Mouse (Mus musculus) left cerebral cortex, postnatal 14 days (tissue): ENCODE results near the gene Supt3. TPM values are rescaled to one million over a fixed set of nuclear protein-coding genes. Genes with fewer than 3 reads are reported as not detected.
A peak's percentile ranks its signal among the peaks of the same experiment; 100 is the strongest.

ENCODE experiments used
- DNase-seq, 2 experiments: peaks; one replicate each; pipeline ENCODE4 v3.0.0; 2021 to 2022; ENCODE audit warnings: low spot score in 2 of 2, mixed read lengths in 1 of 2
- intact Hi-C: fragments of 180-260 bp; cut with DNase I; formaldehyde crosslinking; loops from one replicate; pipeline ENCODE4 v1.15.1; 2025
- total RNA-seq, 2 experiments: library from RNA; stranded (reverse); gene quantifications; 2 replicates each; pipeline ENCODE4 v1.2.3; 2021

The Supt3 gene
- total RNA-seq, 2 experiments from 2014 or later, result 12.6 to 13.6 TPM

DNA sequence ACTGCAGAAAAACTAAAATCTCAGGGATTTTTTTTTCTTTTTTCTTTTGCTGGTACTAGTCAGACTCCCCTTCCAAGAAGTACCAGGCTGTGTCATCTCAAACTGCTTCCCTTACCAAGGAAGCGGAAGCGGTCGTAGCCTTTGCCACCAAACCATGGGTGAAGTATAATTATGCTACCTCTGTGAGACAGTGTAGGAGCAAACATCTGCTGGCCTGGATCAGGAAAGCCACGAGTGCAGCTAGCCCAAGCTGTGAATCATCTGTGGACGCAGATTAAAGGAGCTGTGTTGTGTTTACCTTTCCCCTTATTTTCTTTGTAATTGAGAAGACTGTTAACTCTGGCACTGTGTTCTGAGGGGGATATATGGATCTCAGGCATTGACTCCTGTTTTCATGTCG is 255.3 kb downstream of the Supt3 start:
- intact Hi-C loops, result no loop called here
- no peak for DNase-seq

DNA sequence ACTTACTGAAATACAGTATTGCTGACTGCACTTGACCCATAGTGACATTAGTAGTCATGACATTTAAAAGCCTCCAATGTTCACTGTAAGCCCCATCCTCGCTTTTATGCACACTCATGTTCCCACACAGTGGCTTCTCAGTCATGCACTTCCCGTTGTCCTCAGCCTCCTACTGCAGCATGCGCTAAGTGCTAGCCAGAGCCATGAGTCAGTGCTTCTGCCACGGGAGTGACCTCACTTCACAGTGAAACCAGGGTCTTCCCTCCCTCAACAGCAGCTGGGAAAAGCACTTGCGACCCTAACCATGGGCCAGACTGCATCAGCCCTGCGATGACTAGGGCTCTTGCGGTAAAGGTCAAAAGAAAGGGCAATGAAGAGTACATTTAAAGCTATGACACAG is 256.7 kb downstream of the Supt3 start:
- intact Hi-C loops, result no loop called here
- DNase-seq, result no peak

DNA sequence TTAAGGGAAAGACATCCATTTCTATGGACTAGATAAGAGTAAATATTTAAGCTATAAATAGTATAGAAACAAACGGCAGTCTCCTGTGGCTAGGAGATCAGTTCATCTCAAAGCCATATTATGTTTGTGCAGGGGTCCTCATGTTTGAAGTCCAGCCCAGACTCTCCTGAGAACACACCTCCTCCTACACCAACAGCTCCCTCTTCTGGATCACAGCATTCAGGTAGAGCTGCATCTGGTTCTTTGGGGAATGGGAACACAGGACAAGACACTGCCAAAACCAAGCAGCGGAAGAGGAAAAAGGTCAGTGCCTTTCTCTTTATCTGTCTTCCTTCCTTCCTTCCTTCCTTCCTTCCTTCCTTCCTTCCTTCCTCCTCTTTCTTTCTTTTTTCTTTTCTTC is 264.1 kb downstream of the Supt3 start:
- no peak for DNase-seq
- intact Hi-C loops, result no loop called here

DNA sequence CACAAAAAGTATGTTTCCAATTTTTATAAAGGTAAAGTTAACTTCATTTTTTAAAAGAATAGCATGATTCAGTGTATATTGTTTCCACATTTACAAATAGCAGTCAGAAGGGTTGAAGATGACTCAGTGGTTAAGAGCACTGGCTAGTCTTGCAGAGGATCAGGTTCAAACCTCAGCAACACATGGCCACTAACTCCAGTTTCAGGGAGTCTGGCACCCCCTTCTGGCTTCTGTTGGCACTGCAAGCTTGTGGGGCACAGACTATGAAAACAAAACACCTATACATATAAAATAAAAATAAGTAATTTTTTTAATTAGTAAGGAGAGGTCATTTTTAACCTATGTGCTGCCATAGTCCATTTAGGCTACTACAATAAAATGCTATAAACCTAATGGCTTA is 268.9 kb downstream of the Supt3 start:
- intact Hi-C loops, result no loop called here
- no peak for DNase-seq

DNA sequence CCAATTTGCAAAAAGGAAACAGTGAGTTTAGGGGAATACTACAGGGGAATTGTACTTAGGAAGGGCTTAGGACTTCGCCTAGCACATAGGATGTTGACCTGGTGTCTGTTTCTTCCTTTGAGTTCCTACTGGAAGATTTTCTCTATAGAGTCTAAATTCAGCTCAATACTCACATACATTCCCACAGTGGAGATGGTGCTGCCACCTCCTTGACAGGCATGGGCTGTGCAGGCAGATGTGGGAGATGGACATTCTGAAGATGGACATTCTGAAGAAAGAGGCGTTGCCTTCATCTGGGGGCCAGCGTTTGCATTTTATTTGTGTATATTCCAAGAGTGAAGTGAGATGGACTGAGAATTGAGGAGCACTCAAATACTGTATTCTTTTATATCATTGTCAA is 269.6 kb downstream of the Supt3 start:
- intact Hi-C loops, result no loop called here
- DNase-seq, result no peak

DNA sequence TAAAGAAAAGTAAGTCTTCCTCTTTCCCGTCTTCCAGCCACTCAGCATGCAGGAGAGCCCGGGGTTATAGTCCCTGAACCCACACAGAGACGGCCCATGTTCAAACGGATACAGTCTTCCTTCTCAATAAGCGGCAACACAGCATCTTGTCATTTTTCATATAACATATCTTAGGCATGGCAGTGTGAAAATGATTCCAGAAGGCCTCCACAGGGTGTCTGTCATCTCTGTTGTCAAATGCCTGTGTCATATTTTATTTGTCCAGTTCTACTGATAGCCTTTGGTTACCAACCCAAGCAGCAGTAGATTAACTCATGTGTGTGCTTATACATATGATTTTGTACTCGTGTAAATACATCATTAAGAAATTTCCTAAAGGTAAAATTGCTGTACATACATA is 270.3 kb downstream of the Supt3 start:
- DNase-seq, result no peak
- intact Hi-C loops, result no loop called here

DNA sequence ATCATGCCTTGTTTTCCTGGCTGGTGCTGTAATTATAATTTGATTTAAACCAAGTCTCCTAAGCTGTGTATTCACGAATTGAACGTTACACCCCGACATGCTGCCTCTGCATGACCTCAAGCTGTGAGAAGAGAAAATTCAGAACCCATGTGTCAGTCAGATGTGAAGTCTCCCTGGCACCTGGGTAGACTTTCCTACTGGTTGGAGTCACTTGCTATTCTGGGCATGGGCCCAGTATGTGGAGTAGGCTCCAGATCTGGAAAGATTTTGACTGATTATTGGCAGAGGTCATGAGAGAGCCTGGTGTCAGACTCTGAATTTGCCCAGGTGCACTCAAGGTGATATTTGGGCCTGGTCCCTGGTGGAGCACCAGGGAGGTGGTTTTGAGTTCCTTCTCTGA is 275.0 kb downstream of the Supt3 start:
- intact Hi-C loops, result no loop called here
- no peak for DNase-seq

DNA sequence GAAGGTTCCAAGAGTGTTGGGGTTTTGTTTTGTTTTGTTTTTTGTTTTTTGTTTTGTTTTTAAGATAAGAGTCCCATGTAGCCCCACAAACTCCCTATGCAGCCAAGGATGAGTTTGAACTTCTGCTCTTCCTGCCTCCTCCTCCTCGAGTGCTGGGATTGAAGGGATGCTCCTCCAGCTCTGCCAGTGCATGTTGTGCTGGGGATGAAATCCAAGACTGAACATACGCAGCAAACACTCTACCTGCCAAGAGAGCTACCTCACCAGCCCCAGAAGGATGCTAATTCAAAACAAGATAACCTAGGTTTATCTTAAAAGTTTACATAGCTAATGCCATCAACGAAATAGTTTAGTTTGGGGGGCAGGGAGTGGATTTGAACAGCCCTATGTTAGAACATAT is 276.4 kb downstream of the Supt3 start:
- intact Hi-C loops, result no loop called here
- no peak for DNase-seq

DNA sequence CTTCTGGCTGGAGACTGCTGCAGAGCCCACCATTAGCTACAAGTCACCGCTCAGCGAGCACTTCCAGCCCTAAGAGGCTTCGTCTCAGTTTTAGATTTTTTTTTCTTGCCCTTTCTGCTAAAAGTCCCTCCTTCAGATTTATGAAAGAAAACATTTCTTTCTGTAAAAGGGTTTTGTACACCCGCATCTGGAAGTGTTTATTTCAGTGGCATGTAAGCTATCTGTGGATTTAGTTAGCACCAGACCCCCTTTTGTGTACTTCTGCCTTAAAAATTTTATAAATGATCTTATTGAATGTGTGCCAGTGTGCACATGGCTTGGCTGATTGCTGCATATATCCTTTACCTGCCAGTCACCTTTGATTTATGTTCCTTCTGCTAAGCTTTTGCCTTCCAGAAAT is 277.6 kb downstream of the Supt3 start:
- DNase-seq, result no peak
- intact Hi-C loops, result no loop called here

DNA sequence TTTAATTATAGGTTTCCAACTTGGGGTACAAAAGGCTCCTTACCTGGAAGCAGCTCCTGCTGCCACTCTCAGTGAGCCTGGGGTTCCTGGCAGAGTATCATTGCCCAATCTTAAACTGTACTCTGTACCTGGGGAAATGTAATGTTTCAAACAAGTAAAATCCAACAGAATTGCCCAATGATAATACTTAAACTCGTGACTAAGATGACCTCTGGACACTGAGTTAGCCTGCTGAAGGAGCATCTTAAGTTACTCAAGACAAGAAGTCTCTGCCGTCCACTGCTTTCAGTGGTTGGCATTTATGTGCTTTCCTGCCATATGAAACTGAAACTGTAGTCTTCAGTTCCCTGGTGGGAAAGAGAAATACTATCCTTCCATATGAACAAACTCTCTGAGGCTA is 279.9 kb downstream of the Supt3 start:
- intact Hi-C loops, result no loop called here
- no peak for DNase-seq

DNA sequence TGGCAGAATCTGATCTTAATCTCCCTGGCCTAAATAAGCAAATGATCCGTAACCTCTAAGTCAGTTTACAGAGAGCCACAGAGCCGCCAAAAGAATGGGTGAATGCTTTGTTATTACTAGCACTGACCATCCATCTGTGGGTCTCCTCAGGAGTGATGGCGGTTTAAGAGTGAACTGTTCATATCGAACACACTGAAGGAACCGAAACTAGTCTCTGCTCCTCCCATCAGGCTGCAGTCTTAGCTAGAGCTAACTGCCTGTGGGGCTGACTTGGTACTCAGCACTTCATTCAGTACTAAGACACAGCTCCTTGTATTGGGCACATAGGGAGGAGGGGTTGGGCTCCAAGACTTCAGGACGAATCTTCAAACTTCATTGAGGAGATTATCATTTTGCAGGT is 280.8 kb downstream of the Supt3 start:
- intact Hi-C loops, result no loop called here
- DNase-seq, result no peak

DNA sequence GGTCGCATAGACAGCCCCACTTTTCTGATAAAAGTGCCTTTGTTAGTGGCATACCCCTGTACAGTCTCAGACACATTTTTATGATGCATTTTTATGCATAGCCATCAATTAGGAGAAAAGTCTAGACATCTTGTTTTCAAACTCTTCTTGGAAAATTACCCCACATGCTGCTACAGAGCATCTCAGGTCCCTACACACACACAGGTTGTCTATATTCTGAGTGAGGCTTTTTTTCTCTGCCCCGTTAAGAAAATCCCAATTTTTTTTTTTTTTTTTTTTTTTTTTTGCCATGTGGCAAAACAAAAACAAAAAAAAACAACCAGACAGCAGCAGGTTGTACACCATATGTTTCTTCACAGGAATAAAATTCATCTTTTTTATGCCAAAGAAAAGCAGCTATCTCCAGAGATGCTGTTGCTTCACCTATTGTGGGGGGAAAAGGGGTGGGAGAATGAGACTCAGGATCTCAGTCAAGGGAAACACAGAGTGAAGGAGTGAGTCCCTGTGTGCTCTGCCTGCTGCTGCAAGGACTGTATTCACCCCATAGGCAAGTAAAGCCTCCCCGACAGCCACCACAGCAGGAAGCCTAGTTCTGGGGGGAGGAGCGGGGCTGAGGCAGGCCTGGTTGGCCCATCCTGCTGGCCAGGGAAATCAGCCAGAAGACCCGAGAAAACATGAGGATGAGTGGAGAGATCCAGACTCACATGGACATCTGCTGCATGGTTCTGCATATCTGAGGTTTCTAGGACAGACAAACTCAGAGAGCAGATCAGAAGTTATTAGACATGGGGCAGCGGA is 281.8 kb downstream of the Supt3 start:
- no peak for DNase-seq
- intact Hi-C loops, result no loop called here

DNA sequence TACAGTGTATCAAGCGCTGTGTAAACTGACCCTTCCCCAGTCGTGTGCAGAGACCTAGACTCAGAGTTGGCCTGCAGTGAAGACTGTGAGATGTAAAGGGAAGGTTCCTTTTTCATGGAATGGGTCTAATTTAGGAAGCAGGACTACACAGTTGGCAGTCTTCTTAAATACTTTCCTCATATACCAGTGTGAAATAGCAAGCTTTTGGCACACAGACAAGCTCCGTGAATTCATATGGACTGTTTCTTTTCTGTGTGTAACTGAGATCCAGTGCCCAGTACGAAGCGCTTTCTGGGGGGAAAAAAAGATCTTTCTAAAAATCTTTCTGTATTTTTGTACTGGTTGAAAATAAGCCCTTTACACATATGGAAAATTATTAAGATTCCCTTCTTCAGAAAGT is 286.8 kb downstream of the Supt3 start:
- intact Hi-C loops, result no loop called here
- peak; percentile 39 to 60 for DNase-seq

DNA sequence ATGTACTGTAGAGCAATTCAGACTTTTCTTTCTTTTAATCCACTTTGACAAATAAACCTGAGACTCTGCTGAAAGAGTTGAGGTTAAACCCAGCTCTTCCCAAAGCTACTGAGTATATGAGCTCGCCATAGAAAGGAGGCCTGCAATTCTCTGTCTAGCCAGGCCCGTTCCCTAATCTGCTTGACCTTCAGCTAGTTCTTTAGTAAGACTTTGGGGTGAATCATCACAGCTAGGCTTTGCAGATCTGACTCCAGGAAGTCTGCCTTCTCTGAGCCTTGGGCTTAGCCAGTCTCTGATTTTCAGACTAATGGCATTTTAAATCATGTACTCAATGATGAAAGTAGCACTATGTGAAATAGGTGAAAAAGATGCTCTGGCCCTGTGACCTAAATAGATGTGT is 288.5 kb downstream of the Supt3 start:
- DNase-seq, result no peak
- intact Hi-C loops, result no loop called here

DNA sequence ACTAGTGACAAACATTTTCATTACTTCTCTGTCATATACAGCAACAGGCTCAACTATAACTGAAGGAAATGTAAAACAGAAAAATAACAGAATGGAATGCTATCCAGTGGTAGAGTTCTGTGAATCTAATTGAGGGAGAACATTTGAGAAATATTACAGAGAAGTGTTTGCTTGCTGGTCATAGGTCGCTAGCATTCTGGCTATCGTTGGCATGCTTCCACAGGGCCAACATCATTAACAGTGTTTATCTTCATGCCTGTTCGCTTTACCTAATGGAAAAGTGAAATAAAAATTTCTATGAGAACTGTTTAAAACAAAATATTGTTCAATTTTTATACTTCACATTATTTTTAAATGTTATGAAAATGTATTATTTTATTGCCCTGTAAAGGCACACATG is 290.5 kb downstream of the Supt3 start:
- intact Hi-C loops, result no loop called here
- DNase-seq, result no peak

DNA sequence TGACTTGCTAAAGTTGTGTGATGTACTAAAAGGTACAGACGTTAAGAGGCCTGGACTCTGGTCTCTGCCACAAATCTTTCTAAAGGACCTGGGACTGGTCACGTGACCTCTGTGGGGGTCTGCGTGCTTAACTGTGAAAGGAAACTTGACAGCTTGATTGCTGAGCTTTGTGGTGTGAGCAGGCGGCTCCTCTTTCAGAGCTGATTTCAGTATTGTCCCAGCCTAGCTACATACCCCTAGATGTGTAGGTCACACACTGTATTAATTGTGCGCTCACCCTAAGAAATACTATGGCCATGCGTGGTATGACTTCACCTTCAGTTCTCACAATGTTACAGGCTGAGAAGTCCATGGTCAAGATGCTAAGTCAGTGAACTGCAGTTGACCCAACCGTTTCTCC is 291.4 kb downstream of the Supt3 start:
- intact Hi-C loops, result no loop called here
- DNase-seq, result no peak

DNA sequence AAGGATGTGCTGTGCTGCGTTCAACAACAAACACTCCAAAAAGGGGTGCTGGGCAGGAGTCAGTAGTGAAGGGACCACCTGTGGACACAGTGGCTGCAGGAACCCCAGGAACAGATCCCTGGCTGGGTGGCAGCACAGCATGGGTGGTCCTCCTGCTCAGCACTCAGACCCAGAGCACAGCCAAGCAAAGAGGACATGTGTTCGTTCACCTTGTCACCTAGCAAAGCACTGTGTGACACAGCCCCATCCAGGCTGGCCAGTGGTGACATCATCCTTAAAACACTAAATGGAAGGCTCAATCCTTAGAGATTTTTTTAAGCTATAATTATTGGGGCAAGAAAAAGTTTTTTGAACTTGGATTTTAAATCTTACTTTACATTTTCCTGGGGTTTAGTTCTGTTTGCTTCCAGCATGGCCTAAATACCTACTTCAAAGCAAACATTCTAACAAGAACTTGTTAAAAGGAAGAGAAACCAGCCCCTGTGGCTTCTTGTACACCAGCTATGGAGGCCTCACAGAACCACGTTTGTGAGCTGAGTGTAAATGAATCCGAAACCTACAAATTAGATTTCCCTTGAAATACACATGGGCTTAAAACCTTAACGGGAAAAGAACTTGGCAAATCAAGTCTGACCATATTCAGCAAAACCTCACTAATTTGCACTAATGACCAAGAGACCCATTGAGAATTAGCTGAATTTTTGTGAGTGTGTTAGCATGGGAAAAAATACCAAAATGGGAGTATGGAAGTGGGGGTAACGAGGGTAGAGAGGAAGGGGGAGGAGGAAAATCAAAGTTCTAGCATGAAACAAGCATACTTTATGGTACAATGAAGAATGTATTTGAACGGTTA is 295.8 kb downstream of the Supt3 start:
- DNase-seq, result no peak
- intact Hi-C loops, result no loop called here

DNA sequence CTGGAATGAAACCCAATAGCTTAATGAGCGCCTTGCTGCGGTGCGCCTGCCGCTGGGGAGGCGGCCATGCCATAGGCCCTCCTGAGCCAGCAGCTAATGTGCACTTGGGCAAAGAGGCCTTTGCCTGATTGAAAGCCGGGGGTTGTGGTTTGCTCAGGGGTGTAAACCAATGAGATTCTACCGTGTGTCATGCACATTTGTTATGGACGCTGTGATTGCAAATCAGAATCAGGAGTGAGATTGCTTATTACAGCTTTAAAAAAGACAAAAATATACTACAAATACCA is 296.3 kb downstream of the Supt3 start:
- DNase-seq, result no peak

DNA sequence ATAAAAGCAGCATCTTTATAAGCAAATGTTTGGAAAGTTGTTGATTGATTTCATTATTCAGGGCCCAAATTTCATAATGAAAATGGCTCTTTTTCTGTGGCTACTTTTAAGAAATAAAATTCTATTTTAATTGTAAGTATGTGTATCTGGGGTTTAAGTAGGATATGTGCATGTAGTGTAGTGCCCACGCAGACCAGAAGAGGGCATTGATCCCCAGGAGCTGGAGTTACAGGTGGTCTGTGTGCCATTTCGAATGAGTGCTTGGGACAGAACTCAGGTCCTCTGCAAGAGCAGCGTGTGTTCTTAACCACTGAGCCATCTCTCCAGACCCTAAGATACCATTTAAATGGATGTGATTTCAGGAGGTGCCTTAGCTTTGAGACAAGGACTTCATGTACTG is 296.8 kb downstream of the Supt3 start:
- no peak for DNase-seq
- intact Hi-C loops, result no loop called here

More for the DNA sequence above, 296.3 kb downstream of the Supt3 start:
- intact Hi-C loops, result no loop called here

DNA sequence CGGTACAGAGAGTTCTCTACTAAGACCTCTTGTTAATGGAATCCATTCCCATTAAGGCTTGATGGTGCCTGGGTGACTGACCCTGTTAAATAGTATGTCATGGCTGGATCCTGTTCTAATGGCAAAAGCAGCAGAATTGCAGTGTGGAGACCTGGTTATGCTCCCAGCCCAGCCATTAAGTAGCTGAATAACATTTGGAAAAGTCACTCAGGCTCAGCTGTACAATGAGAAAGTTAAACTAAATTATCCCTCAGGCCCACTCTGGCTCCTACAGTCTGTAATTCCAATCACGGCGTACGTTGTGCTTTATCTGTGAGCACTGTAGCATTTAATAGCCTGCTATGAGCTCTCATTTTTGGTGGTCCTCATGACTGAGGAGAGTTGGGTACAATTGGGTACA is 300.0 kb downstream of the Supt3 start:
- no peak for DNase-seq
- intact Hi-C loops, result no loop called here

DNA sequence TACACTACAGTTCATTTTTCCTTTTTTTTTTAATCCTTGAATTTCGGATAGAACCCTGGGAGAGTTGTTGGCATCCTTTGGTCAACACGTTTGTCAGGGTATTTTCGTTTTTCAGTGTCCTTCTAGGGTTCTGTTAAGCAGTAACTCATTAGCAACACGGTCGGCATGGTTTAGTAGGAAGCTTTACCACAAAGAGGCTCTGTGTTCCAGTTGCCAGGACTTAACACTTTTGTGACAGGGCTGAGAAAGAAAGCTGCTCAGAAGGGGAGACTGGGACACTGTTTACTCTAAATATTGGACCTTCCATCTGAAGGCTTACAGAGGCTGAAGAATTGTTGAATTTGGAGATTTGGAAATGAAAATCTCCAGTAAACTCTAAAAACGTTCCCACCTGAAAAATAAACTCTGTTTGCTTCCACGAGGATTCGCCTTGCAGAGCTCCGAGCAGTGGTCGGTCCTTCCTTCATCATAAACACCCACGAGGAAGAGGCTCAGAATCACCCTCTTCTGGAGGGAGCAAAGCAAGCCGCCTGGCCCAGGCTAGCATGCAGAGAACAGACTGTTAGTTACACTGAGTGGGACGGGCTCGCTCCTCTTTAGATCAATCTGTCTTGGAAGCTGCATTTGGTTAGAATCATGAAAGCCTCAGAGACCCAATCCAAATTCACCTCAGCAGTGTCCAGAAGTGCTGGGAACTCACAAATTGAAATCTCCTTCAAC is 301.1 kb downstream of the Supt3 start:
- intact Hi-C loops, result no loop called here
- DNase-seq, result peak in 1 of 2 experiments; percentile 18
